Mouse (Mus musculus): ENCODE measurements around the gene Otub2.
A peak's percentile ranks its signal among the peaks of the same experiment; 100 is the strongest.
"Not testable (repeated sequence)": the region's sequence is repeated elsewhere in the genome, so short reads cannot be mapped to it uniquely, and the experiment has no call there.

Gene Otub2

GRCm38 (mm10) chr12:103373530-103374236 is 14.8 kb upstream of the Otub2 start:
- no peak for DNase-seq

GRCm38 (mm10) chr12:103376124-103376523 is 12.4 kb upstream of the Otub2 start:
- no peak for DNase-seq

- no peak for DNase-seq
Measured at GRCm38 (mm10) chr12:103376774-103377173, 11.7 kb upstream of the Otub2 start.

- no peak for DNase-seq
Measured at GRCm38 (mm10) chr12:103380226-103380625, 8.3 kb upstream of the Otub2 start.

GRCm38 (mm10) chr12:103389348-103389727 is 856 bp downstream of the Otub2 start:
- DNase-seq, result no peak

GRCm38 (mm10) chr12:103389982-103390381 is 1.5 kb downstream of the Otub2 start:
- peak; percentile 53 for DNase-seq

GRCm38 (mm10) chr12:103391098-103391497 is 2.6 kb downstream of the Otub2 start:
- DNase-seq, result no peak

- no peak for DNase-seq
Measured at GRCm38 (mm10) chr12:103393528-103393927, 5.0 kb downstream of the Otub2 start.

GRCm38 (mm10) chr12:103395486-103396275 is 7.2 kb downstream of the Otub2 start:
- no peak for DNase-seq

GRCm38 (mm10) chr12:103396751-103397150 is 8.3 kb downstream of the Otub2 start:
- no peak for DNase-seq

GRCm38 (mm10) chr12:103404131-103404530 is 15.6 kb downstream of the Otub2 start:
- DNase-seq, result no peak

GRCm38 (mm10) chr12:103407720-103408119 is 19.2 kb downstream of the Otub2 start, which contains the start of gene 9330161L09Rik:
Gene 9330161L09Rik (minus strand): TSS chr12:103407820.
- DNase-seq, result no peak

- DNase-seq, result peak; percentile 58
Measured at GRCm38 (mm10) chr12:103408144-103408543, 19.7 kb downstream of the Otub2 start.

- peak; percentile 51 for DNase-seq
Measured at GRCm38 (mm10) chr12:103425016-103425728, 36.7 kb downstream of the Otub2 start.

GRCm38 (mm10) chr12:103425729-103426470 is 37.4 kb downstream of the Otub2 start, which contains the start of gene Ddx24:
Gene Ddx24 (minus strand): TSS chr12:103425830.
- peak; percentile 99 for DNase-seq

- DNase-seq, result peak; percentile 62
Measured at GRCm38 (mm10) chr12:103426710-103427109, 38.2 kb downstream of the Otub2 start.

GRCm38 (mm10) chr12:103433430-103433829 is 44.9 kb downstream of the Otub2 start:
- DNase-seq, result no peak

GRCm38 (mm10) chr12:103433986-103434731 is 45.7 kb downstream of the Otub2 start, which contains the start of gene Ifi27:
Gene Ifi27 (plus strand): TSS chr12:103434211.
- peak; percentile 44 for DNase-seq

GRCm38 (mm10) chr12:103434861-103435260 is 46.4 kb downstream of the Otub2 start:
- DNase-seq, result no peak

GRCm38 (mm10) chr12:103437601-103438000 is 49.1 kb downstream of the Otub2 start:
- no peak for DNase-seq

- no peak for DNase-seq
Measured at GRCm38 (mm10) chr12:103443524-103443923, 55.0 kb downstream of the Otub2 start, which contains the start of gene Ifi27l2a. Gene Ifi27l2a (minus strand): TSS chr12:103443680.

GRCm38 (mm10) chr12:103444261-103444660 is 55.8 kb downstream of the Otub2 start:
- not testable (repeated sequence) for DNase-seq
